Mouse (Mus musculus) small intestine, adult 10 weeks (tissue): ENCODE results near the gene Hax1. TPM values are rescaled to one million over a fixed set of nuclear protein-coding genes. Genes with fewer than 3 reads are reported as not detected.

Source experiments
- polyA plus RNA-seq: library from polyadenylated mRNA; stranded (reverse); fragments of 350-450 nt; fragmentation: Illumina TruSeq; extraction: RNeasy Lipid Tissue Mini Kit (QIAGEN cat#74804); gene quantifications from one replicate; pipeline ENCODE4 v1.2.3, GENCODE M21; 2014; ENCODE audit warnings: low replicate concordance

The Hax1 gene
- 26.7 TPM for polyA plus RNA-seq

DNA sequence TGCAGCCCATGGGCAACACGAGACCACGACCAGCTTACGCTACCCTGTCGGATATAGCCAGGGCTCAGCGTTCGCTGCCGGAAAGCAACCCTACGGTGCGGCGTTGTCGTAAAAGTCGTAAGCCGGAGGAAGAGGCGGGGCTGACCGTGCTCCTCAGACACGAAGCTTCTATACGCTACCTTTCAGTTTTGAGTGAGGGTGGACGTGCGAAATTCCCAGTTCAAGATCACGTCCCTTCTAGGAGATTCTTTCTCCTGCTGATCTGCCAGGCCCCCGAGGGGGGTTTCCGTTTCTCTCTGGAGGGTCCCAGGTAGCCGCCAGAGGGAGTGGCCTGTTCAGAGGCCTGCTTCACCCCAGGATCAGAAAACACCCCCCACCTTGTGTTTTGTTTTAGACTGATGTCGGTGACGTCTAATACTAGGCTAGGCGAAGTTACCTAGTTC is at the start of gene Hax1:
Gene Hax1 (minus strand): TSS at position 169 of the 443 bp plus-strand sequence.

DNA sequence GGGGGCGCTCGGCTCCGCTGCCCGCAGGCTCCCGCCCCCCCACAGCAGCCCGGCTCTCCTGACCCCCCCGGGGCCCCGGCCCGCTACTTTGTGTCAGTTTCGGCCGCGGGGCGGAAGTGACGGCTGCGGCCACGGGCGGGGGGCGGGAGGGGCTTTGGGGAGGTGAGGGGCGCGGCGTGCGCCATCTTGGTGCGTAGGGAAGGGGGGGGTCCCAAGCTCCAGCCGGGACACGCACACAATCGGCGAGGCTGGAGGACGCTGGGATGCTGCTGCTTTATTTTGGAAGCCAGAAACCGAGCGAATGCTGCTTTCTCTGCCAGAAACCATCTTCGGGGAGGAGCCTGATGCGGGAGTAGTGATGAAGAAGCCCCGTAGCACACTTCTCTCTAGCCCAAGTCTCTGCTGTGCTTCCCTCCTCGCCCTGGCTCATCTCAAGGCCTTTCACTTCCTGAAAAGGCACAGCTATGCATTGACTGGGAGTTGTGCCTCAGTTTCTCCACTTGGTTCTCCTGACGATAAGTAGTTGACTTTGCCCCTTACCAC is 35.3 kb downstream of the Hax1 start, which contains the start of gene Atp8b2:
Gene Atp8b2 (minus strand): TSS at position 288 of the 543 bp plus-strand sequence.

Other genes starting within 250 kb of the Hax1 start
- gene Chrnb2, start 234.1 kb downstream of the Hax1 start, polyA plus RNA-seq: 0.33 TPM
- gene Ube2q1, start 225.2 kb downstream of the Hax1 start, polyA plus RNA-seq: 69.1 TPM
- gene She, start 167.4 kb downstream of the Hax1 start, polyA plus RNA-seq: 2.5 TPM
- gene Il6ra, start 85.6 kb downstream of the Hax1 start, polyA plus RNA-seq: 1.8 TPM
- 4.0 TPM for gene Atp8b2, start 35.3 kb downstream of the Hax1 start, polyA plus RNA-seq
- 86.9 TPM for gene 4933434E20Rik, start 52.9 kb upstream of the Hax1 start, polyA plus RNA-seq
- 60.7 TPM for gene Ubap2l, start 53.8 kb upstream of the Hax1 start, polyA plus RNA-seq
- gene Tpm3, start 73.9 kb upstream of the Hax1 start, polyA plus RNA-seq: 255 TPM
- gene Nup210l, start 105.4 kb upstream of the Hax1 start, polyA plus RNA-seq: 0.07 TPM
- gene Rps27, start 214.9 kb upstream of the Hax1 start, polyA plus RNA-seq: 848 TPM
- 2.2 TPM for gene Rab13, start 214.9 kb upstream of the Hax1 start, polyA plus RNA-seq
- 152 TPM for gene Jtb, start 232.8 kb upstream of the Hax1 start, polyA plus RNA-seq
- gene Creb3l4, start 244.7 kb upstream of the Hax1 start, polyA plus RNA-seq: 3.1 TPM
- 62.4 TPM for gene Slc39a1, start 249.4 kb upstream of the Hax1 start, polyA plus RNA-seq